ENCODE assay signal across 28 mouse cellular contexts in genomic region chr3:27523176-27523936, GRCm38 (mm10).
A peak's percentile ranks its signal among the peaks of the same experiment; 100 is the strongest.
DNase-seq lines count a peak whose midpoint lies in the region; ATAC-seq lines count a peak whose summit lies in the region.
"Had no signal": no experiment of that assay in that cellular context is flagged by ENCODE, and none has a peak within 500 bp of the region (broad histone marks: within the 10 kb centered on the region; RNA-seq: fewer than 3 reads in every experiment).

No protein-coding gene starts in this region.

- H3K27ac ChIP-seq in heart, embryonic 12.5 days (ENCODE audit: poor library complexity, severe bottlenecking) = 0 out of 2 replicates have a peak overlapping the region, but pooled peaks have one; percentile 27
- H3K27ac ChIP-seq in lung, embryonic 15.5 days = no peak overlapping the region
- peak overlapping the region; percentile 54 for H3K27ac ChIP-seq in limb, embryonic 15.5 days
- H3K27ac ChIP-seq: forebrain, embryonic 13.5 days; heart, embryonic 10.5 days; hindbrain, embryonic 13.5 days; limb, embryonic 12.5 days; liver, embryonic 13.5 days; macrophage; neural tube, embryonic 15.5 days had no signal

- H3K4me1 ChIP-seq in heart, embryonic 12.5 days (replicated peaks) = peaks cover 44% of the 10 kb centered on the region
- peaks cover 8% of the 10 kb centered on the region; the same call in 1 of the 2 replicates for H3K4me1 ChIP-seq in lung, embryonic 15.5 days
- H3K4me1 ChIP-seq in limb, embryonic 15.5 days = peaks cover 37% of the 10 kb centered on the region
- H3K4me1 ChIP-seq: forebrain, embryonic 13.5 days; liver, embryonic 13.5 days had no signal

- no peak overlapping the region for H3K9ac ChIP-seq in heart, embryonic 12.5 days
- no peak overlapping the region for H3K9ac ChIP-seq in lung, embryonic 15.5 days
- no peak overlapping the region for H3K9ac ChIP-seq in limb, embryonic 15.5 days
- H3K9ac ChIP-seq: forebrain, embryonic 13.5 days; hindbrain, embryonic 13.5 days; limb, embryonic 12.5 days; liver, embryonic 13.5 days; neural tube, embryonic 15.5 days had no signal

- 79% methylated on average over 12 of the region's 12 CpGs for WGBS in heart, embryonic 12.5 days
- 54% methylated on average over 12 of the region's 12 CpGs for WGBS in lung, embryonic 15.5 days
- 67% methylated on average over 12 of the region's 12 CpGs for WGBS in limb, embryonic 15.5 days

- H3K36me3 ChIP-seq in heart, embryonic 12.5 days = peaks cover 37% of the 10 kb centered on the region
- H3K36me3 ChIP-seq in lung, embryonic 15.5 days = no peaks in the 10 kb centered on the region; the same call in 1 of the 2 replicates
- no peaks in the 10 kb centered on the region for H3K36me3 ChIP-seq in limb, embryonic 15.5 days
- H3K36me3 ChIP-seq: hindbrain, embryonic 13.5 days; neural tube, embryonic 15.5 days had no signal

- no peak overlapping the region for H3K4me2 ChIP-seq in heart, embryonic 12.5 days
- H3K4me2 ChIP-seq in lung, embryonic 15.5 days = no peak overlapping the region
- no peak overlapping the region for H3K4me2 ChIP-seq in limb, embryonic 15.5 days
- H3K4me2 ChIP-seq: forebrain, embryonic 13.5 days; hindbrain, embryonic 13.5 days; limb, embryonic 12.5 days; liver, embryonic 13.5 days; neural tube, embryonic 15.5 days had no signal

- ATAC-seq in heart, embryonic 12.5 days (ENCODE audit: insufficient number of reproducible peaks, low FRiP score) = no peak
- ATAC-seq in lung, embryonic 15.5 days (ENCODE audit: borderline replicate concordance, extremely low read depth, low FRiP score, low TSS enrichment) = peak; percentile 39; the same call in 1 of the 2 replicates
- peak; percentile 83; the same call in 1 of the 2 replicates for ATAC-seq in limb, embryonic 15.5 days (ENCODE audit: insufficient number of reproducible peaks, low FRiP score, low TSS enrichment, low read depth)
- ATAC-seq: CD4-positive, CD25-positive, alpha-beta regulatory T cell, adult 4 months; forebrain, embryonic 13.5 days; intestine, embryonic 16.5 days had no signal

- H3K27me3 ChIP-seq in heart, embryonic 12.5 days (replicated peaks) = no peaks in the 10 kb centered on the region
- H3K27me3 ChIP-seq in lung, embryonic 15.5 days = no peaks in the 10 kb centered on the region
- H3K27me3 ChIP-seq in limb, embryonic 15.5 days = no peaks in the 10 kb centered on the region
- H3K27me3 ChIP-seq: forebrain, embryonic 13.5 days; hindbrain, embryonic 13.5 days; liver, embryonic 13.5 days; neural tube, embryonic 15.5 days had no signal

- H3K4me3 ChIP-seq in heart, embryonic 12.5 days = no peak overlapping the region
- H3K4me3 ChIP-seq in lung, embryonic 15.5 days = no peak overlapping the region
- H3K4me3 ChIP-seq in limb, embryonic 15.5 days = no peak overlapping the region
- H3K4me3 ChIP-seq: forebrain, embryonic 13.5 days; heart, embryonic 10.5 days; hindbrain, embryonic 13.5 days; limb, embryonic 12.5 days; liver, embryonic 13.5 days; neural tube, embryonic 15.5 days had no signal

- no peaks in the 10 kb centered on the region for H3K9me3 ChIP-seq in heart, embryonic 12.5 days (replicated peaks)
- H3K9me3 ChIP-seq in lung, embryonic 15.5 days = no peaks in the 10 kb centered on the region
- H3K9me3 ChIP-seq in limb, embryonic 15.5 days = no peaks in the 10 kb centered on the region
- H3K9me3 ChIP-seq: forebrain, embryonic 13.5 days; heart, embryonic 10.5 days; hindbrain, embryonic 13.5 days; limb, embryonic 12.5 days; liver, embryonic 13.5 days; neural tube, embryonic 15.5 days had no signal

- no peak for DNase-seq in heart, postnatal 4 days
- no peak for DNase-seq in lung, postnatal 36 days
- no peak for DNase-seq in ovary, postnatal 14 days (ENCODE audit: low spot score)
- no peak for DNase-seq in kidney, postnatal 14 days
- DNase-seq: adrenal gland, postnatal 25 days; cerebellum, adult 18-20 months; cerebellum, postnatal 10 days; gastrocnemius, postnatal 14 days; kidney, adult 9 months; kidney, postnatal 10 days; layer of hippocampus, adult 9-11 months; liver, embryonic 13.5 days; lung, adult 18-20 months; midbrain, embryonic 14.5 days; right cerebral cortex, postnatal 25 days; spleen, adult 18-20 months; thymus, postnatal 4 days had no signal
